Mouse (Mus musculus): ENCODE measurements at regions not wholly inside any gene's neighbourhood (a gene's known extent, or its start where the extent isn't known, plus 50 kb on each side); places are given as distances from the start of the nearest gene placed in this dataset.

GRCm38 (mm10) chr16:49529060-49529459 lies 170.0 kb upstream of the Ift57 start:
- intact Hi-C loops (cut with DNase I) = loop anchor here (5.0 kb wide), 1 partner anchor 78 kb away; no protein-coding TSS in a partner anchor
- TF ChIP-seq CTCF (IDR thresholded peaks at IDR 0.05) = peak; percentile 65
- DNase-seq (ENCODE audit: extremely low spot score in 1 of 2, low spot score in 2 of 2) = no peak
- no peak overlapping the region for H3K27ac ChIP-seq
- no peak overlapping the region for H3K4me3 ChIP-seq

GRCm38 (mm10) chr16:49530051-49530450 lies 169.0 kb upstream of the Ift57 start:
- intact Hi-C loops (cut with DNase I) = no loop called here

GRCm38 (mm10) chr16:49532071-49532686 lies 166.9 kb upstream of the Ift57 start:
- Histone ChIP-seq H3K27ac (no peak overlapping the region), H3K4me3 (no peak overlapping the region)
- DNase-seq (ENCODE audit: extremely low spot score in 1 of 2, low spot score in 2 of 2) = no peak
- TF ChIP-seq CTCF (IDR thresholded peaks at IDR 0.05) = no peak
- intact Hi-C loops (cut with DNase I) = no loop called here

More at GRCm38 (mm10) chr16:49530051-49530450, 169.0 kb upstream of the Ift57 start:
- Histone ChIP-seq H3K4me3 (no peak overlapping the region), H3K27ac (no peak overlapping the region)
- DNase-seq (ENCODE audit: extremely low spot score in 1 of 2, low spot score in 2 of 2) = no peak
- TF ChIP-seq CTCF (IDR thresholded peaks at IDR 0.05) = no peak

GRCm38 (mm10) chr16:49533498-49533998 lies 165.5 kb upstream of the Ift57 start:
- H3K27ac ChIP-seq = no peak overlapping the region
- intact Hi-C loops (cut with DNase I) = no loop called here

GRCm38 (mm10) chr16:49550231-49550630 lies 148.8 kb upstream of the Ift57 start:
- Histone ChIP-seq H3K4me3 (no peak overlapping the region), H3K27ac (no peak overlapping the region)
- intact Hi-C loops (cut with DNase I) = no loop called here
- DNase-seq (ENCODE audit: extremely low spot score in 1 of 2, low spot score in 2 of 2) = no peak
- no peak for TF ChIP-seq CTCF (IDR thresholded peaks at IDR 0.05)

More at GRCm38 (mm10) chr16:49533498-49533998, 165.5 kb upstream of the Ift57 start:
- TF ChIP-seq CTCF (IDR thresholded peaks at IDR 0.05) = no peak
- no peak overlapping the region for H3K4me3 ChIP-seq
- DNase-seq (ENCODE audit: extremely low spot score in 1 of 2, low spot score in 2 of 2) = no peak

- no peak overlapping the region; the same call in 1 of the 2 replicates for H3K27ac ChIP-seq
- intact Hi-C loops (cut with DNase I) = loop anchor here (5.0 kb wide), 1 partner anchor 47 kb away; no protein-coding TSS in a partner anchor
- DNase-seq (ENCODE audit: extremely low spot score in 1 of 2, low spot score in 2 of 2) = no peak
- no peak overlapping the region for H3K4me3 ChIP-seq
- no peak for TF ChIP-seq CTCF (IDR thresholded peaks at IDR 0.05)
Measured at GRCm38 (mm10) chr16:49570031-49570430, 129.0 kb upstream of the Ift57 start.

- Histone ChIP-seq H3K27ac (no peak overlapping the region), H3K4me3 (no peak overlapping the region)
- no peak for TF ChIP-seq CTCF (IDR thresholded peaks at IDR 0.05)
- DNase-seq (ENCODE audit: extremely low spot score in 1 of 2, low spot score in 2 of 2) = no peak
- intact Hi-C loops (cut with DNase I) = loop anchor here (5.0 kb wide), 1 partner anchor 45 kb away; no protein-coding TSS in a partner anchor
Measured at GRCm38 (mm10) chr16:49572485-49573170, 126.4 kb upstream of the Ift57 start.

- intact Hi-C loops (cut with DNase I) = loop anchor here (5.0 kb wide), 1 partner anchor 44 kb away; no protein-coding TSS in a partner anchor
- no peak overlapping the region for H3K4me3 ChIP-seq
- no peak for DNase-seq (ENCODE audit: extremely low spot score in 1 of 2, low spot score in 2 of 2)
- no peak for TF ChIP-seq CTCF (IDR thresholded peaks at IDR 0.05)
- H3K27ac ChIP-seq = no peak overlapping the region
Measured at GRCm38 (mm10) chr16:49573171-49573517, 125.9 kb upstream of the Ift57 start.

- no peak for TF ChIP-seq CTCF (IDR thresholded peaks at IDR 0.05)
- no peak for DNase-seq (ENCODE audit: extremely low spot score in 1 of 2, low spot score in 2 of 2)
- Histone ChIP-seq H3K27ac (no peak overlapping the region), H3K4me3 (no peak overlapping the region)
- intact Hi-C loops (cut with DNase I) = no loop called here
Measured at GRCm38 (mm10) chr16:49578976-49579375, 120.1 kb upstream of the Ift57 start.

GRCm38 (mm10) chr16:49580708-49581107 lies 118.3 kb upstream of the Ift57 start:
- Histone ChIP-seq H3K27ac (no peak overlapping the region), H3K4me3 (no peak overlapping the region)
- no peak for DNase-seq (ENCODE audit: extremely low spot score in 1 of 2, low spot score in 2 of 2)
- intact Hi-C loops (cut with DNase I) = no loop called here
- TF ChIP-seq CTCF (IDR thresholded peaks at IDR 0.05) = no peak

- Histone ChIP-seq H3K27ac (no peak overlapping the region; the same call in 1 of the 2 replicates), H3K4me3 (no peak overlapping the region)
- TF ChIP-seq CTCF (IDR thresholded peaks at IDR 0.05) = no peak
- intact Hi-C loops (cut with DNase I) = loop anchor here (5.0 kb wide), 1 partner anchor 79 kb away; no protein-coding TSS in a partner anchor
- no peak for DNase-seq (ENCODE audit: extremely low spot score in 1 of 2, low spot score in 2 of 2)
Measured at GRCm38 (mm10) chr16:49606500-49606899, 92.5 kb upstream of the Ift57 start.

- intact Hi-C loops (cut with DNase I) = loop anchor here (5.0 kb wide), 2 partner anchors 42 to 112 kb away; no protein-coding TSS in a partner anchor
- H3K27ac ChIP-seq = no peak overlapping the region
- H3K4me3 ChIP-seq = no peak overlapping the region
- DNase-seq (ENCODE audit: extremely low spot score in 1 of 2, low spot score in 2 of 2) = no peak
- TF ChIP-seq CTCF (IDR thresholded peaks at IDR 0.05) = no peak
Measured at GRCm38 (mm10) chr16:49614801-49615200, 84.2 kb upstream of the Ift57 start.

All from left cerebral cortex, adult 2 months (tissue).